Mouse (Mus musculus) heart, adult 2 months (tissue): ENCODE measurements around the gene Acot8.

ENCODE experiments used
- CTCF ChIP-seq: fragments of 200-600 bp; IDR thresholded peaks from 2 replicates; pipeline ENCODE4 v1.8.1; 2022; ENCODE audit warnings: antibody characterized with exemption, mild to moderate bottlenecking, moderate library complexity
- EP300 ChIP-seq: fragments of 200-500 bp; IDR thresholded peaks from 2 replicates; pipeline ENCODE4 v1.6.1; 2011; ENCODE audit warnings: low read depth, low read length, control low read depth; ENCODE audit not compliant: insufficient read depth
- POLR2A ChIP-seq: fragments of 200-500 bp; IDR thresholded peaks from 2 replicates; pipeline ENCODE4 v1.6.1; 2011; ENCODE audit warnings: mild to moderate bottlenecking, low read depth, low read length, control low read depth; ENCODE audit not compliant: insufficient read depth

DNA sequence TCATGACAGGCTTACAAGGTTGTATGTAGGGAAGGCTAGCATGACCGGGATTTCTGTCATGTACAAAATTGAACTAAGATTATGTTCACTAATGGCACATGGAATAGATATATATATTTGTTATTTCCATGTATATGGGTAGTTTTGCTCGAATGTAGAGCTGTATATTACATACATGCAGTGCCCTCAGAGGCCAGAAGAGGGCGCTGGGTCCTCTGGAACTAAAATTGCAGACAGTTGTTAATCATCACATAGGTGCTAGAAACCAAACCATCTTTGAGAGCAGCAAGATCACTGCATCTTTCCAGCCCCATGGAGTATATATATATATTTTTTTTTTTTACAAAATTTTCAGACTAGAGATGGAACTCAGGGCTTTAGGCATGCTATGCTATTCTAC lies 41.1 kb upstream of the Acot8 start:
- TF ChIP-seq CTCF, result peak; percentile 69
- no peak for TF ChIP-seq POLR2A
- no peak for TF ChIP-seq EP300
